Mouse (Mus musculus): Measurements from ENCODE around the gene Dvl3. TPM values are rescaled to one million over a fixed set of nuclear protein-coding genes. Genes with fewer than 3 reads are reported as not detected.
"Not testable (repeated sequence)": the region's sequence is repeated elsewhere in the genome, so short reads cannot be mapped to it uniquely, and the experiment has no call there.

The Dvl3 gene
- polyA plus RNA-seq, 1 experiment, result 26.8 TPM

DNA sequence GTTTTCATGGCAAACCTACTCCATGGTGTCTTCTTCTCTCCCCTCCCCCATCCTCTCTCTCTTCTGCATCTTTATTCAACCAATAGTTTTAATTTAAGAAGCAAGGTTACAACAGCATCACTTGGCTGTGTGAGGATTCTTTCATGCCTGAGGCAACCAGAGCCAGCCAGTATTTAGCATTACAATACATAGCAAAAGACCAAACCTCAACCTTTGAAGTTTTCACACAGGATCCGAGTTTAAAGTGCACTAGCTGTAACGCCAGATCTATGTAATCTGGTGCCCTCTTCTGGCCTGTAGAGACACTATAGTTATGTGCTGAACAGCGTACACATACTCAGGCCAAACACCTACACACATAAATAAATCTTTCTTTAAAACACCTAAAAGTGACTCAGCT lies 36.7 kb upstream of the Dvl3 start:
- H3K4me1 ChIP-seq (ENCODE audit: control insufficient read depth, insufficient read depth, low read length), result no peaks in the 10 kb centered on the region
- TF ChIP-seq CTCF (IDR thresholded peaks at IDR 0.05; ENCODE audit: low read depth, low read length) (no peak), POLR2A (IDR thresholded peaks at IDR 0.05; ENCODE audit: borderline replicate concordance, low read depth, low read length) (no peak)
- H3K27ac ChIP-seq (ENCODE audit: insufficient read depth, low read depth, low read length), result no peak overlapping the region
- no peak overlapping the region for H3K4me3 ChIP-seq (ENCODE audit: insufficient read depth, low read length)

GRCm38 (mm10) chr16:20481746-20482145 lies 35.0 kb upstream of the Dvl3 start:
- no peak overlapping the region for H3K27ac ChIP-seq (ENCODE audit: insufficient read depth, low read depth, low read length)
- no peak overlapping the region for H3K4me3 ChIP-seq (ENCODE audit: insufficient read depth, low read length)
- TF ChIP-seq CTCF (IDR thresholded peaks at IDR 0.05; ENCODE audit: low read depth, low read length), result no peak
- TF ChIP-seq POLR2A (IDR thresholded peaks at IDR 0.05; ENCODE audit: borderline replicate concordance, low read depth, low read length), result no peak
- H3K4me1 ChIP-seq (ENCODE audit: control insufficient read depth, insufficient read depth, low read length), result no peaks in the 10 kb centered on the region

GRCm38 (mm10) chr16:20483716-20484115 lies 33.1 kb upstream of the Dvl3 start:
- H3K4me1 ChIP-seq (ENCODE audit: control insufficient read depth, insufficient read depth, low read length); H3K27ac ChIP-seq (ENCODE audit: insufficient read depth, low read depth, low read length); H3K4me3 ChIP-seq (ENCODE audit: insufficient read depth, low read length): not testable (repeated sequence)

- no peak for TF ChIP-seq POLR2A (IDR thresholded peaks at IDR 0.05; ENCODE audit: borderline replicate concordance, low read depth, low read length)
- TF ChIP-seq CTCF (IDR thresholded peaks at IDR 0.05; ENCODE audit: low read depth, low read length), result no peak
- no peaks in the 10 kb centered on the region for H3K4me1 ChIP-seq (ENCODE audit: control insufficient read depth, insufficient read depth, low read length)
- no peak overlapping the region for H3K27ac ChIP-seq (ENCODE audit: insufficient read depth, low read depth, low read length)
- no peak overlapping the region for H3K4me3 ChIP-seq (ENCODE audit: insufficient read depth, low read length)
These were observed 31.7 kb upstream of the Dvl3 start for GRCm38 (mm10) chr16:20485061-20485460.

- Histone ChIP-seq H3K27ac (ENCODE audit: insufficient read depth, low read depth, low read length) (no peak overlapping the region), H3K4me3 (ENCODE audit: insufficient read depth, low read length) (no peak overlapping the region), H3K4me1 (ENCODE audit: control insufficient read depth, insufficient read depth, low read length) (no peaks in the 10 kb centered on the region)
- TF ChIP-seq CTCF (IDR thresholded peaks at IDR 0.05; ENCODE audit: low read depth, low read length), result no peak
- no peak for TF ChIP-seq POLR2A (IDR thresholded peaks at IDR 0.05; ENCODE audit: borderline replicate concordance, low read depth, low read length)
These were observed 30.7 kb upstream of the Dvl3 start for GRCm38 (mm10) chr16:20486048-20486447.

GRCm38 (mm10) chr16:20488151-20488550 lies 28.6 kb upstream of the Dvl3 start:
- Histone ChIP-seq H3K4me3 (ENCODE audit: insufficient read depth, low read length) (no peak overlapping the region), H3K4me1 (ENCODE audit: control insufficient read depth, insufficient read depth, low read length) (no peaks in the 10 kb centered on the region), H3K27ac (ENCODE audit: insufficient read depth, low read depth, low read length) (no peak overlapping the region)
- TF ChIP-seq POLR2A (IDR thresholded peaks at IDR 0.05; ENCODE audit: borderline replicate concordance, low read depth, low read length) (no peak), CTCF (IDR thresholded peaks at IDR 0.05; ENCODE audit: low read depth, low read length) (no peak)

DNA sequence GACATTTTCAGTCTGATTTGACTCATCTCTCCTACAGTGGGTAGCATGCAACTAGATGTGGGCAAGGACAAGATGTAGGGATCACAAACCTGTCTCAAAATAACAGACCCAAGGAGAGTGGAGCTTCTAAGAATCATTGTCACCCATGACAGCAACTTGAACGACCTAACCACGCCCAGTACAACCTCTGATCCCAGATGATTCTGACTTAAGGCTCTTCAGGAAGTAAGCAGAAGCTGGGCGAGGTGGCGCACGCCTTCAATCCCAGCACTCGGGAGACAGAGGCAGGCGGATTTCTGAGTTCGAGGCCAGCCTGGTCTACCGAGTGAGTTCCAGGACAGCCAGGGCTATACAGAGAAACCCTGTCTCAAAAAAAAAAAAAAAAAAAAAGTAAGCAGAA lies 28.0 kb upstream of the Dvl3 start:
- not testable (repeated sequence) for H3K27ac ChIP-seq (ENCODE audit: insufficient read depth, low read depth, low read length); H3K4me3 ChIP-seq (ENCODE audit: insufficient read depth, low read length); H3K4me1 ChIP-seq (ENCODE audit: control insufficient read depth, insufficient read depth, low read length)

- no peak overlapping the region for H3K27ac ChIP-seq (ENCODE audit: insufficient read depth, low read depth, low read length)
- TF ChIP-seq POLR2A (IDR thresholded peaks at IDR 0.05; ENCODE audit: borderline replicate concordance, low read depth, low read length) (no peak), CTCF (IDR thresholded peaks at IDR 0.05; ENCODE audit: low read depth, low read length) (no peak)
- H3K4me1 ChIP-seq (ENCODE audit: control insufficient read depth, insufficient read depth, low read length), result peaks cover 3% of the 10 kb centered on the region; the same call in 1 of the 2 replicates
- H3K4me3 ChIP-seq (ENCODE audit: insufficient read depth, low read length), result no peak overlapping the region
These were observed 27.5 kb upstream of the Dvl3 start for GRCm38 (mm10) chr16:20489233-20489632.

DNA sequence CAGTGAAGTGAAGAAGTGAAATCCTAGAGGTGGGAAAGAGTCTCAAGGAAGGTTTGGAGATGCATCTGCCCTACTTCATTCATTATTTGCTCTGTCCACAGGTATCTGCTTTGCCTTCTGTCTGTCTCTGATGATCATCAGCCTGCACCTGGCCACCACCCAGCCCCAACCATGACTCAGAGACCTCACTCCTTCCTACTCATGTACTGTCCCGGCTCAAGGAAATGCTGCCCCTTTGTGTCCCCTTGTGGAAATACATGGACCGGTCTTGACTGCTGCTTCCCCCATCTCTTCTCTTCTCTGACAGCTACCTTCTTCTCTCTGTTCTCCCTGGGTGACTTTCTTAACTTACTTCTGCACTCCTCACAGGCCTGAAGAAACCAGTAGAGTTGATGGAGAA lies 26.2 kb upstream of the Dvl3 start:
- Histone ChIP-seq H3K4me1 (ENCODE audit: control insufficient read depth, insufficient read depth, low read length) (peaks cover 3% of the 10 kb centered on the region; the same call in 1 of the 2 replicates), H3K4me3 (ENCODE audit: insufficient read depth, low read length) (no peak overlapping the region), H3K27ac (ENCODE audit: insufficient read depth, low read depth, low read length) (no peak overlapping the region)
- TF ChIP-seq POLR2A (IDR thresholded peaks at IDR 0.05; ENCODE audit: borderline replicate concordance, low read depth, low read length), result no peak
- TF ChIP-seq CTCF (IDR thresholded peaks at IDR 0.05; ENCODE audit: low read depth, low read length), result no peak

DNA sequence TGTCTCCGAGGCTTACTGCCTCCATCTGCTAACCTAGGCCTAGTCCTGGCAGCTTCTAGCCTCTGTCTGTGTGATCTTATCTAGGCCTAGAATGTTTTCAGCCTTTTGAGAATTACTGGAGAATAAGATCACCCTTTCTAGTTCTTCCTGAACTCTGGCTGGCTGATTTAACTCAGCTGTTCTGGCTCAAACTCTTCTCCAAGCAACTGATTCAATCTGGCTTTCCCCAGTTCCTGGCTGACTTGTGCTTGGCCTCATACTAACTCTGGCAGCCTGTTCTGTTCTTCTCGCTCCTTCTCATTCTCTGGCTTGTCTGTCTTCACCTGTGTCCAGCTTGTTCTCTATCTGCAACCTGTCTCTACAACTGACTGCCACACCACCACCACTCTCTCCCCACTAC lies 25.5 kb upstream of the Dvl3 start:
- H3K27ac ChIP-seq (ENCODE audit: insufficient read depth, low read depth, low read length), result no peak overlapping the region
- peaks cover 3% of the 10 kb centered on the region; the same call in 1 of the 2 replicates for H3K4me1 ChIP-seq (ENCODE audit: control insufficient read depth, insufficient read depth, low read length)
- TF ChIP-seq CTCF (IDR thresholded peaks at IDR 0.05; ENCODE audit: low read depth, low read length) (no peak), POLR2A (IDR thresholded peaks at IDR 0.05; ENCODE audit: borderline replicate concordance, low read depth, low read length) (no peak)
- no peak overlapping the region for H3K4me3 ChIP-seq (ENCODE audit: insufficient read depth, low read length)

GRCm38 (mm10) chr16:20493452-20493851 lies 23.3 kb upstream of the Dvl3 start:
- Histone ChIP-seq H3K27ac (ENCODE audit: insufficient read depth, low read depth, low read length) (no peak overlapping the region), H3K4me3 (ENCODE audit: insufficient read depth, low read length) (no peak overlapping the region), H3K4me1 (ENCODE audit: control insufficient read depth, insufficient read depth, low read length) (peaks cover 11% of the 10 kb centered on the region; the same call in 1 of the 2 replicates)
- no peak for TF ChIP-seq POLR2A (IDR thresholded peaks at IDR 0.05; ENCODE audit: borderline replicate concordance, low read depth, low read length)
- TF ChIP-seq CTCF (IDR thresholded peaks at IDR 0.05; ENCODE audit: low read depth, low read length), result no peak

All from bone marrow macrophage, adult 2 months (primary cell).